Mouse (Mus musculus): ENCODE data around the gene Cltc.

GRCm38 (mm10) chr11:86714606-86715005, 42.8 kb downstream of the Cltc start:
- TF ChIP-seq CTCF (IDR thresholded peaks at IDR 0.05; ENCODE audit: insufficient read depth, low read depth, low read length) (no peak), POLR2A (IDR thresholded peaks at IDR 0.05; ENCODE audit: insufficient read depth, low read depth, low read length) (no peak)

Measured in olfactory bulb, adult 2 months (tissue).